9 mouse cellular contexts compared by ENCODE assay signal in genomic region chr5:64158501-64158900, GRCm38 (mm10). TPM values are rescaled to one million over a fixed set of nuclear protein-coding genes. Genes with fewer than 3 reads are reported as not detected.
DNase-seq lines count a peak whose midpoint lies in the region; ATAC-seq and TF ChIP-seq lines count a peak whose summit lies in the region.
"Had no signal": no experiment of that assay in that cellular context is flagged by ENCODE, and none has a peak within 500 bp of the region (broad histone marks: within the 10 kb centered on the region; RNA-seq: fewer than 3 reads in every experiment).

No protein-coding gene starts in this region.

- H3K36me3 ChIP-seq in heart, embryonic 12.5 days: no peaks in the 10 kb centered on the region
- H3K36me3 ChIP-seq in heart, adult 2 months (ENCODE audit: control insufficient read depth, insufficient read depth, low read length): no peaks in the 10 kb centered on the region
- no peaks in the 10 kb centered on the region for H3K36me3 ChIP-seq in forebrain, embryonic 16.5 days (ENCODE audit: control insufficient read depth, insufficient read depth)
- H3K36me3 ChIP-seq in liver, postnatal 0 days (replicated peaks; ENCODE audit: insufficient read depth, low read length): no peaks in the 10 kb centered on the region

- intact Hi-C loops in heart, adult 2 months (cut with DNase I): loop anchor here (5.0 kb wide), 1 partner anchor 39 kb away; no protein-coding TSS in a partner anchor
- intact Hi-C loops in left cerebral cortex, postnatal 36 days (cut with DNase I): no loop called here
- intact Hi-C loops in heart, postnatal 36 days (cut with DNase I): no loop called here

- peak overlapping the region; percentile 99; the same call in 1 of the 2 replicates for H3K4me2 ChIP-seq in heart, embryonic 12.5 days
- peak overlapping the region; percentile 100 for H3K4me2 ChIP-seq in forebrain, embryonic 16.5 days (ENCODE audit: low read length)
- H3K4me2 ChIP-seq in liver, postnatal 0 days (ENCODE audit: low read depth, low read length): peak overlapping the region; percentile 98

- TF ChIP-seq EP300 in heart, adult 2 months (IDR thresholded peaks at IDR 0.05; ENCODE audit: insufficient read depth, low read depth, low read length): no peak
- TF ChIP-seq EP300 in liver, postnatal 0 days (IDR thresholded peaks at IDR 0.05; ENCODE audit: low read depth): no peak

- H3K4me3 ChIP-seq in heart, embryonic 12.5 days: no peak overlapping the region
- no peak overlapping the region for H3K4me3 ChIP-seq in heart, adult 2 months
- no peak overlapping the region for H3K4me3 ChIP-seq in forebrain, embryonic 16.5 days (replicated peaks; ENCODE audit: low read length)
- H3K4me3 ChIP-seq in liver, postnatal 0 days (ENCODE audit: low read depth, low read length): 0 out of 2 replicates have a peak overlapping the region, but pooled peaks have one; percentile 72

- TF ChIP-seq CTCF in heart, adult 2 months (IDR thresholded peaks at IDR 0.05): no peak
- no peak for TF ChIP-seq CTCF in liver, postnatal 0 days (IDR thresholded peaks at IDR 0.05; ENCODE audit: low read depth)

- 0 out of 2 replicates have a peak, but pooled peaks cover 4% of the 10 kb centered on the region for H3K27me3 ChIP-seq in heart, embryonic 12.5 days (replicated peaks)
- peaks cover 3% of the 10 kb centered on the region; the same call in 1 of the 2 replicates for H3K27me3 ChIP-seq in heart, adult 2 months (ENCODE audit: control insufficient read depth, insufficient read depth, low read length)
- H3K27me3 ChIP-seq in forebrain, embryonic 16.5 days (replicated peaks; ENCODE audit: control insufficient read depth, insufficient read depth, low read length): peaks cover 4% of the 10 kb centered on the region
- peaks cover 14% of the 10 kb centered on the region; the same call in 1 of the 2 replicates for H3K27me3 ChIP-seq in liver, postnatal 0 days (ENCODE audit: insufficient read depth, low read length)

- peaks cover 51% of the 10 kb centered on the region for H3K4me1 ChIP-seq in heart, embryonic 12.5 days (replicated peaks)
- H3K4me1 ChIP-seq in heart, adult 2 months (ENCODE audit: control insufficient read depth, insufficient read depth, low read length): peaks cover 7% of the 10 kb centered on the region
- peaks cover 13% of the 10 kb centered on the region for H3K4me1 ChIP-seq in forebrain, embryonic 16.5 days (replicated peaks; ENCODE audit: control insufficient read depth, insufficient read depth, low read length)
- peaks cover 33% of the 10 kb centered on the region for H3K4me1 ChIP-seq in liver, postnatal 0 days (ENCODE audit: insufficient read depth)

- no peaks in the 10 kb centered on the region for H3K79me2 ChIP-seq in heart, adult 2 months (replicated peaks; ENCODE audit: control insufficient read depth, insufficient read depth, low read length)

- no peak for DNase-seq in heart, adult 2 months
- peak; percentile 66 for DNase-seq in A20 (ENCODE audit: low read depth, low spot score)
- DNase-seq in liver, postnatal 0 days: no peak
- no peak for DNase-seq in left cerebral cortex, postnatal 36 days (ENCODE audit: low spot score in 2 of 2)
- DNase-seq in adrenal gland, postnatal 14 days: no peak
- no peak for DNase-seq in heart, postnatal 36 days

- no peak for TF ChIP-seq POLR2A in heart, adult 2 months (IDR thresholded peaks at IDR 0.05; ENCODE audit: insufficient read depth, low read depth, low read length)

- 35% methylated on average over 4 of the region's 4 CpGs for WGBS in heart, embryonic 12.5 days
- 81% methylated on average over 4 of the region's 4 CpGs for WGBS in heart, adult 2 months
- WGBS in forebrain, embryonic 16.5 days: 44% methylated on average over 4 of the region's 4 CpGs
- WGBS in liver, postnatal 0 days (ENCODE audit: insufficient replicate concordance): 32% methylated on average over 4 of the region's 4 CpGs

- no peak overlapping the region for H3K9ac ChIP-seq in heart, embryonic 12.5 days
- no peak overlapping the region for H3K9ac ChIP-seq in heart, adult 2 months (ENCODE audit: low read depth, low read length)
- H3K9ac ChIP-seq in forebrain, embryonic 16.5 days (replicated peaks; ENCODE audit: low read depth, low read length): no peak overlapping the region
- H3K9ac ChIP-seq in liver, postnatal 0 days (replicated peaks): 0 out of 2 replicates have a peak overlapping the region, but pooled peaks have one; percentile 5

- H3K9me3 ChIP-seq in heart, embryonic 12.5 days (replicated peaks): no peaks in the 10 kb centered on the region
- no peaks in the 10 kb centered on the region for H3K9me3 ChIP-seq in forebrain, embryonic 16.5 days (ENCODE audit: control insufficient read depth, low read length)
- no peaks in the 10 kb centered on the region for H3K9me3 ChIP-seq in liver, postnatal 0 days (ENCODE audit: low read length)

- ATAC-seq in heart, embryonic 12.5 days (ENCODE audit: insufficient number of reproducible peaks, low FRiP score): no peak
- no peak for ATAC-seq in forebrain, embryonic 16.5 days
- ATAC-seq in liver, postnatal 0 days: peak; percentile 14; the same call in 1 of the 2 replicates

- H3K27ac ChIP-seq in heart, embryonic 12.5 days (ENCODE audit: poor library complexity, severe bottlenecking): no peak overlapping the region
- no peak overlapping the region for H3K27ac ChIP-seq in heart, adult 2 months
- no peak overlapping the region for H3K27ac ChIP-seq in forebrain, embryonic 16.5 days (ENCODE audit: low read length)
- H3K27ac ChIP-seq in liver, postnatal 0 days (ENCODE audit: low read depth): no peak overlapping the region
- H3K27ac ChIP-seq: macrophage had no signal

RNA-seq across cellular contexts. Expression of gene Tbc1d1, which starts 2.4 kb away (rescaled TPM):
- polyA plus RNA-seq in heart, embryonic 12.5 days (2016; fragmentation: Nextera tagmentation; extraction: Ambion mirVana): 36.4 and 38.3 TPM in 2 replicates
- total RNA-seq in heart, adult 2 months (2021): 10 to 100 TPM; 13.2 to 13.6 TPM
- polyA plus RNA-seq in heart, adult 2 months (2012; rRNA removed): 22.1 and 28.6 TPM in 2 replicates
- polyA plus RNA-seq in forebrain, embryonic 16.5 days (2015; fragmentation: Nextera tagmentation; extraction: Ambion mirVana): 11.5 and 11.6 TPM in 2 replicates
- polyA plus RNA-seq in liver, postnatal 0 days (2015; fragmentation: Nextera tagmentation; extraction: Ambion mirVana): 3.6 and 5.0 TPM in 2 replicates
- 10 to 100 TPM; 15.6 to 19.5 TPM for total RNA-seq in left cerebral cortex, postnatal 36 days (2021)
- total RNA-seq in adrenal gland, postnatal 14 days (2021): 14.7 and 17.5 TPM in 2 replicates
- 10 to 100 TPM; 15.3 to 18.5 TPM for total RNA-seq in heart, postnatal 36 days (2021)
